Mouse (Mus musculus): ENCODE measurements around the gene Vsx1.

The Vsx1 gene

GRCm38 (mm10) chr2:150646411-150647121, 42.6 kb downstream of the Vsx1 start:
- peak in 1 of 2 experiments; percentile 35 for DNase-seq (ENCODE audit: low spot score in 2 of 2)

GRCm38 (mm10) chr2:150645225-150645624, 43.9 kb downstream of the Vsx1 start:
- no peak for DNase-seq (ENCODE audit: low spot score in 2 of 2)

- DNase-seq (ENCODE audit: low spot score in 2 of 2), result no peak
These were observed 45.3 kb downstream of the Vsx1 start for GRCm38 (mm10) chr2:150643726-150644415.

- no peak for DNase-seq (ENCODE audit: low spot score in 2 of 2)
These were observed 46.0 kb downstream of the Vsx1 start for GRCm38 (mm10) chr2:150643166-150643565.

- DNase-seq (ENCODE audit: low spot score in 2 of 2), result no peak
These were observed 50.8 kb downstream of the Vsx1 start for GRCm38 (mm10) chr2:150638370-150638733.

- DNase-seq (ENCODE audit: low spot score in 2 of 2), result no peak
These were observed 51.3 kb downstream of the Vsx1 start for GRCm38 (mm10) chr2:150637702-150638369.

- DNase-seq (ENCODE audit: low spot score in 2 of 2), result no peak
These were observed 53.2 kb downstream of the Vsx1 start for GRCm38 (mm10) chr2:150635877-150636446.
